Mouse (Mus musculus): ENCODE measurements around the gene Mettl17. TPM values are rescaled to one million over a fixed set of nuclear protein-coding genes. Genes with fewer than 3 reads are reported as not detected.

Gene Mettl17
- total and polyA plus RNA-seq, 2 experiments from 2014 or later = 41.9 to 61.8 TPM

DNA sequence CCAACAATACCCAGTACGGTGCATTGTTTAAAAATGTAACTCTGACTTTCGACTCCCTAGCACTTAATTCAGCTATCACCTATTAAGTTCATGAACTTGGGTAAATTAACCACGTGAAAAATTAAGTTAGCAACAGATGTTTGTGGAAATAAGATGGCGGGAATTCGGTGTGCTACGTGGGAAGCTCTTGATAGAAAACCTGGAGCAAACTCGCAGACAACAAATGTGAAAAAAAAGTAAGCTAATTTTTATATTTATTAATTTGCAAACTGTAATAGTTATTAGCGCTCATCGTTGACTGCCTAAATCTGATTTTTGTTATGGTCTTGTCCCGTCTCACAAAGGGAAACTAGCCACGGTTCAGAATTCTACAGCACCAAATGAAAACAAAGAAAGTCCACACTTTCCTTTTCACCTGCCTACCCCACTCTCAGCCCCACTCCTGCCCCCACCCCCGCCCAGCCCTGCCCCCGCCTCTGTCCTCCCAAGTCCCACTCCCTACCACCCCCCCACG lies 554 bp upstream of the Mettl17 start:
- TF ChIP-seq CTCF (IDR thresholded peaks at IDR 0.05; ENCODE audit: low read depth) = no peak
- ATAC-seq (peak; percentile 0; the same call in 1 of the 2 replicates), DNase-seq (ENCODE audit: low spot score) (peak; percentile 57)
- Histone ChIP-seq H3K36me3 (ENCODE audit: insufficient read depth, low read length) (peaks cover 7% of the 10 kb centered on the region), H3K4me1 (ENCODE audit: insufficient read depth, low read length) (peaks cover 5% of the 10 kb centered on the region; the same call in 1 of the 2 replicates), H3K27me3 (ENCODE audit: insufficient read depth, low read length) (no peaks in the 10 kb centered on the region), H3K9me3 (ENCODE audit: low read length) (no peaks in the 10 kb centered on the region), H3K27ac (peak overlapping the region; percentile 60; the same call in 1 of the 2 replicates), H3K4me2 (ENCODE audit: low read depth, low read length) (peak overlapping the region; percentile 64), H3K9ac (replicated peaks; ENCODE audit: low read length) (peak overlapping the region; percentile 46), H3K4me3 (ENCODE audit: low read length) (peak overlapping the region; percentile 61)
- under 1% methylated on average over 14 of the region's 14 CpGs for WGBS

DNA sequence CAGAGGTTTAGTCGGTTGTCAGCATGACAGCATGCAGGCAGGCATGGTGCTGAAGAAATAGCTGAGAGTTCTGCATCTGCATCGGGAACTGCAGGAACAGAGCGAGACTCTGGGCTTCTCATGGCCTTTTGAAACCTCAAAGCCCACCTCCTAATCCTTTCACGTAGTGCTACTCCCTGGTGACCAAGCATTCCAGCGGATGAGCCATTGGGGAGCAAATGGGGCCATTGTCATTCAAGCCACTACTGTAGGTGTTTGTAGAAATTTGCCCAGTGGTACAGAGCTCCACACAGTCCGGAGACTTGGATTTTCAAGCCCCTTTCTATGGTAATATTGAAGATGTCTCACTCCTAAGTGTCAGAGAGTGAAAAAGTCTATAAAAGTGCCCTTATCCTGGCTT lies 1.4 kb downstream of the Mettl17 start:
- peak overlapping the region; percentile 64 for H3K4me2 ChIP-seq (ENCODE audit: low read depth, low read length)
- peaks cover 5% of the 10 kb centered on the region; the same call in 1 of the 2 replicates for H3K4me1 ChIP-seq (ENCODE audit: insufficient read depth, low read length)
- H3K4me3 ChIP-seq (ENCODE audit: low read length) = peak overlapping the region; percentile 61; the same call in 1 of the 2 replicates
- DNase-seq (ENCODE audit: low spot score) = no peak
- no peak for ATAC-seq
- no peaks in the 10 kb centered on the region for H3K9me3 ChIP-seq (ENCODE audit: low read length)
- no peak overlapping the region for H3K27ac ChIP-seq
- no peak for TF ChIP-seq CTCF (IDR thresholded peaks at IDR 0.05; ENCODE audit: low read depth)
- H3K27me3 ChIP-seq (ENCODE audit: insufficient read depth, low read length) = no peaks in the 10 kb centered on the region
- no peak overlapping the region; the same call in 1 of the 2 replicates for H3K9ac ChIP-seq (replicated peaks; ENCODE audit: low read length)
- WGBS = 55% methylated on average over 6 of the region's 6 CpGs
- peaks cover 25% of the 10 kb centered on the region for H3K36me3 ChIP-seq (ENCODE audit: insufficient read depth, low read length)

DNA sequence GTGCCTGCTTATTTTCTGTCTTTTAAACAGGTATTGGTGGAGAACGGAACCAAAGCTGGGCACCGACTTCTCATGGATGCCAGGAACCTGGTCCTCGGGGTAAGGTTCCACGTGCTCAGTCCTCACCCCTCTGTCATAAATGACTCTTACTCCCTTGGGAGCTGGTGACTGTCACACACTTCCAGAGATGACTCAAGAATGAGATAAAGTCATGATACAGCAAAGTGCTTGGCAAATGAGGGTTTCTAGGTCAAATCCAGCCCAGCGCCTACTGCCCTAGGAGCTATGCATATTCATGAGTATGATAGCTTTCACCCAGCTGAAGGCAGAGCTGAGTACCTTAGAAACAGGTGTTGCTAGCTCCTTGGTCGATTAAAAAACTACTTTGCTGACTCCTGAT lies 5.2 kb downstream of the Mettl17 start:
- TF ChIP-seq CTCF (IDR thresholded peaks at IDR 0.05; ENCODE audit: low read depth) = no peak
- Histone ChIP-seq H3K9ac (replicated peaks; ENCODE audit: low read length) (no peak overlapping the region), H3K4me3 (ENCODE audit: low read length) (no peak overlapping the region), H3K4me1 (ENCODE audit: insufficient read depth, low read length) (peaks cover 5% of the 10 kb centered on the region; the same call in 1 of the 2 replicates), H3K36me3 (ENCODE audit: insufficient read depth, low read length) (peaks cover 40% of the 10 kb centered on the region), H3K27me3 (ENCODE audit: insufficient read depth, low read length) (no peaks in the 10 kb centered on the region), H3K27ac (no peak overlapping the region), H3K9me3 (ENCODE audit: low read length) (no peaks in the 10 kb centered on the region), H3K4me2 (ENCODE audit: low read depth, low read length) (no peak overlapping the region)
- WGBS = 85% methylated on average over 6 of the region's 6 CpGs
- DNase-seq (ENCODE audit: low spot score) (no peak), ATAC-seq (no peak)

- H3K4me2 ChIP-seq (ENCODE audit: low read depth, low read length) = no peak within 1 kb of the TSS
- ATAC-seq (no peak), DNase-seq (ENCODE audit: low spot score) (no peak)
- H3K9me3 ChIP-seq (ENCODE audit: low read length) = no peaks in the 10 kb centered on the region
- TF ChIP-seq CTCF (IDR thresholded peaks at IDR 0.05; ENCODE audit: low read depth) = no peak
- no peak within 1 kb of the TSS for H3K27ac ChIP-seq
- H3K9ac ChIP-seq (replicated peaks; ENCODE audit: low read length) = no peak within 1 kb of the TSS
- H3K27me3 ChIP-seq (ENCODE audit: insufficient read depth, low read length) = no peaks in the 10 kb centered on the region
- peaks cover 40% of the 10 kb centered on the region for H3K36me3 ChIP-seq (ENCODE audit: insufficient read depth, low read length)
- H3K4me1 ChIP-seq (ENCODE audit: insufficient read depth, low read length) = no peaks in the 10 kb centered on the region
- no peak within 1 kb of the TSS for H3K4me3 ChIP-seq (ENCODE audit: low read length)
- 92% methylated on average over 8 of the region's 9 CpGs for WGBS
Measured at GRCm38 (mm10) chr14:51892191-51892939, 7.7 kb downstream of the Mettl17 start, which contains the start of gene Slc39a2. Slc39a2 (plus strand) TSS chr14:51892889.

DNA sequence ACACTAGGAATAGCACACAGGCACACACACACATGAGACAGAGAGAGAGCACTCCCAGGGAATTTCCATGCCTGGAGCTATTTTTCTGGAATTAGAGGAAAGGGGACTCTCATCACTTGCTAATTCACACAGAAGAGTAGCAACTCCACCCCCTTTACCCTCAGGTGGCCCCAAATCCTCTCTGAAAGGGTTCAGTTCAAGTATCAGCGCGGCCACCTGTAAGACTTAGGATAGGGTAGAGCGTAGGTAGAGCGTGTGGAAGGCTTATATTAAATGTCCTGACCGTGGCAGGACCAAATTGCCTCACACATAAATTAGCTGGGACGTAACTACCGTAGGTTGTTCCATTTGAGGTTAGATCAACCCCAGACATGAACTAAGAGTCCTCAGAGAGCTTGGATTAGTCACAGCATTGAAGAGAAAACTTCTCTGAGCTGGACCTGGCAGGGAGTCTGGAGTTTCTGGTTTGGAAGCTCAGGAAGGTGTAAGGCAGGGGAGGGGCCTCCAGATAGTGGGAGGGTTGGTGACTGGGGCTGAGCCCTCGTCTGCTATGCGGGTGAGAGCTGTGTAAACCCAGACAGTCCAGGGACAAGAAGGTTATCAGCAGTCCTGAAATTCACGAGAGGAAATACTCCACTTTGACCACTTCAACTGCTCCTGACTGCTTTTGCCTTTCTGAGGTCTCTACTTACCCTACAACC lies 8.6 kb downstream of the Mettl17 start:
- ATAC-seq (peak; percentile 39; the same call in 1 of the 2 replicates), DNase-seq (ENCODE audit: low spot score) (no peak)
- Histone ChIP-seq H3K27ac (no peak overlapping the region), H3K9me3 (ENCODE audit: low read length) (no peaks in the 10 kb centered on the region), H3K36me3 (ENCODE audit: insufficient read depth, low read length) (peaks cover 40% of the 10 kb centered on the region), H3K9ac (replicated peaks; ENCODE audit: low read length) (no peak overlapping the region), H3K4me2 (ENCODE audit: low read depth, low read length) (no peak overlapping the region), H3K4me3 (ENCODE audit: low read length) (no peak overlapping the region), H3K4me1 (ENCODE audit: insufficient read depth, low read length) (no peaks in the 10 kb centered on the region), H3K27me3 (ENCODE audit: insufficient read depth, low read length) (no peaks in the 10 kb centered on the region)
- TF ChIP-seq CTCF (IDR thresholded peaks at IDR 0.05; ENCODE audit: low read depth) = no peak
- WGBS = 45% methylated on average over 10 of the region's 10 CpGs

DNA sequence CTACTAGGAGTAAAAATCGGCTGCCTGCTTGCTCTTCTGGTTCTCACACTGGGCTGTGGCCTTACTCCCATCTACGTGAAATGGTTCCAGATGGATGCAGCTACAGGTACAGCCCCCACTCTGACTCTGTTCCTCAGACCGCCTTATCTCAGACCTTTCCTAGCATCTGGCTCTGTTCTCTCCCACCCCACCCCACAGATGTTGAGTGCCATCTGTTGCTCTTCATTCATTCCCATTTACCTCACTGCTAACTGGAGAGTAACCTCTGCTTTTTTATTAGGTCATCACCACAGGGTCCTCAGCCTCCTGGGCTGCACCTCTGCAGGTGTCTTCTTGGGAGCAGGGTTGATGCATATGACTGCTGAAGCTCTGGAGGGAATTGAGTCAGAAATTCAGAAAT lies 9.2 kb downstream of the Mettl17 start:
- H3K27ac ChIP-seq = no peak overlapping the region
- 71% methylated on average over 3 of the region's 3 CpGs for WGBS

More for the DNA sequence above, 9.2 kb downstream of the Mettl17 start:
- H3K4me2 ChIP-seq (ENCODE audit: low read depth, low read length) = no peak overlapping the region
- ATAC-seq = peak; percentile 20; the same call in 1 of the 2 replicates
- H3K4me3 ChIP-seq (ENCODE audit: low read length) = no peak overlapping the region
- no peaks in the 10 kb centered on the region for H3K27me3 ChIP-seq (ENCODE audit: insufficient read depth, low read length)
- H3K9me3 ChIP-seq (ENCODE audit: low read length) = no peaks in the 10 kb centered on the region
- no peaks in the 10 kb centered on the region for H3K4me1 ChIP-seq (ENCODE audit: insufficient read depth, low read length)
- peaks cover 35% of the 10 kb centered on the region for H3K36me3 ChIP-seq (ENCODE audit: insufficient read depth, low read length)
- H3K9ac ChIP-seq (replicated peaks; ENCODE audit: low read length) = no peak overlapping the region
- no peak for DNase-seq (ENCODE audit: low spot score)
- TF ChIP-seq CTCF (IDR thresholded peaks at IDR 0.05; ENCODE audit: low read depth) = no peak

Data from hindbrain, postnatal 0 days (tissue).